Mouse (Mus musculus): ENCODE results near the gene Setd2.

DNA sequence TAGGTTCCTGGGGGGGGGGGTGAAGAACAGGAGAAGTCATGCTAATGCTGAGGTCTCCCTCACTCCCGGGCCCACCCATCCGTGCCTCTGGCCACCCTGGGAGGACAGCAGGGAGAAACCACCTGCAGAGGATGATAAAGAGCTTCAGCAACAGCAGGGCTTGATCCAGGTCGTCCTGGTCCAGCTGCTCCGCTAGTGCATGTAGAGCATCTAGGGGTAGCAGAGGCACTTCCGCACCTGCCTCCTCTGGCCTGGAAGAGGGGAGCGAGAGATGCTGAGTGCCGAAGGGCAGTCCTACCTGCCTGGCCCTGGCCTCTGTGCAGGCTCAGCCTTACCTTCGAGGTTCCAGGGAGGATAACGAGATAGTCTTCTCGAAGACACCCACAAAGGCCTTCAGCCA, 111.9 kb downstream of the Setd2 start:
- TF ChIP-seq HCFC1 (IDR thresholded peaks at IDR 0.05; ENCODE audit: borderline replicate concordance, insufficient read depth, low read length), result no peak
- no peak for TF ChIP-seq MAFK (IDR thresholded peaks at IDR 0.05; ENCODE audit: insufficient read depth, low read depth, low read length)
